ENCODE assay signal across 8 mouse cellular contexts in genomic region chrX:100776494-100776893, GRCm38 (mm10). TPM values are rescaled to one million over a fixed set of nuclear protein-coding genes. Genes with fewer than 3 reads are reported as not detected.
DNase-seq lines count a peak whose midpoint lies in the region; ATAC-seq lines count a peak whose summit lies in the region.

No protein-coding gene starts in this region.

- peak overlapping the region; percentile 58 for H3K4me2 ChIP-seq in forebrain, embryonic 12.5 days
- H3K4me2 ChIP-seq in hindbrain, embryonic 13.5 days = peak overlapping the region; percentile 54
- H3K4me2 ChIP-seq in stomach, embryonic 14.5 days (replicated peaks; ENCODE audit: low read depth, low read length) = peak overlapping the region; percentile 45

- peak overlapping the region; percentile 91 for H3K27ac ChIP-seq in forebrain, embryonic 12.5 days
- H3K27ac ChIP-seq in hindbrain, embryonic 13.5 days = peak overlapping the region; percentile 83
- H3K27ac ChIP-seq in limb, embryonic 10.5 days = peak overlapping the region; percentile 95
- H3K27ac ChIP-seq in stomach, embryonic 14.5 days (ENCODE audit: low read length) = peak overlapping the region; percentile 84; the same call in 1 of the 2 replicates

- H3K9me3 ChIP-seq in forebrain, embryonic 12.5 days = no peaks in the 10 kb centered on the region
- H3K9me3 ChIP-seq in hindbrain, embryonic 13.5 days = no peaks in the 10 kb centered on the region
- H3K9me3 ChIP-seq in limb, embryonic 10.5 days (replicated peaks) = no peaks in the 10 kb centered on the region
- H3K9me3 ChIP-seq in stomach, embryonic 14.5 days (ENCODE audit: control insufficient read depth, low read depth, low read length) = no peaks in the 10 kb centered on the region

- no peaks in the 10 kb centered on the region for H3K36me3 ChIP-seq in forebrain, embryonic 12.5 days (replicated peaks)
- no peaks in the 10 kb centered on the region; the same call in 1 of the 2 replicates for H3K36me3 ChIP-seq in hindbrain, embryonic 13.5 days
- H3K36me3 ChIP-seq in limb, embryonic 10.5 days = peaks cover 3% of the 10 kb centered on the region; the same call in 1 of the 2 replicates
- no peaks in the 10 kb centered on the region for H3K36me3 ChIP-seq in stomach, embryonic 14.5 days (ENCODE audit: control insufficient read depth, insufficient read depth, low read length)

- WGBS in forebrain, embryonic 12.5 days = 15% methylated on average over 9 of the region's 9 CpGs
- 24% methylated on average over 9 of the region's 9 CpGs for WGBS in hindbrain, embryonic 13.5 days
- 14% methylated on average over 9 of the region's 9 CpGs for WGBS in limb, embryonic 10.5 days
- WGBS in stomach, embryonic 14.5 days = 19% methylated on average over 9 of the region's 9 CpGs

- H3K4me3 ChIP-seq in forebrain, embryonic 12.5 days (replicated peaks) = peak overlapping the region; percentile 57
- peak overlapping the region; percentile 44 for H3K4me3 ChIP-seq in hindbrain, embryonic 13.5 days
- peak overlapping the region; percentile 68 for H3K4me3 ChIP-seq in limb, embryonic 10.5 days
- H3K4me3 ChIP-seq in stomach, embryonic 14.5 days (ENCODE audit: low read depth, low read length) = peak overlapping the region; percentile 50

- no peak overlapping the region for H3K9ac ChIP-seq in forebrain, embryonic 12.5 days
- H3K9ac ChIP-seq in hindbrain, embryonic 13.5 days = no peak overlapping the region
- no peak overlapping the region; the same call in 1 of the 2 replicates for H3K9ac ChIP-seq in stomach, embryonic 14.5 days (replicated peaks; ENCODE audit: low read depth, low read length)

- H3K27me3 ChIP-seq in forebrain, embryonic 12.5 days = no peaks in the 10 kb centered on the region
- no peaks in the 10 kb centered on the region for H3K27me3 ChIP-seq in hindbrain, embryonic 13.5 days
- peaks cover 89% of the 10 kb centered on the region for H3K27me3 ChIP-seq in limb, embryonic 10.5 days (ENCODE audit: low read depth, poor library complexity, severe bottlenecking)
- H3K27me3 ChIP-seq in stomach, embryonic 14.5 days (ENCODE audit: control insufficient read depth, insufficient read depth, low read length) = no peaks in the 10 kb centered on the region

- peak; percentile 69 for DNase-seq in layer of hippocampus, adult 11-12 months (ENCODE audit: low spot score)
- no peak for DNase-seq in layer of hippocampus, adult 9-11 months
- DNase-seq in c-Kit-positive CD71-positive TER-119-positive erythroid progenitor cells, embryonic 14.5 days (ENCODE audit: low spot score) = peak; percentile 33
- DNase-seq in limb, embryonic 10.5 days (ENCODE audit: low spot score) = peak; percentile 55
- DNase-seq in mesoderm, embryonic 11.5 days (ENCODE audit: low read depth, low spot score) = peak; percentile 78

- peak; percentile 55 for ATAC-seq in forebrain, embryonic 12.5 days (ENCODE audit: low FRiP score)
- ATAC-seq in hindbrain, embryonic 13.5 days (ENCODE audit: low FRiP score) = peak; percentile 65
- peak; percentile 16; the same call in 1 of the 2 replicates for ATAC-seq in stomach, embryonic 14.5 days (ENCODE audit: insufficient number of reproducible peaks, insufficient read depth, low FRiP score, low read depth)

- H3K4me1 ChIP-seq in forebrain, embryonic 12.5 days = peaks cover 26% of the 10 kb centered on the region
- peaks cover 27% of the 10 kb centered on the region for H3K4me1 ChIP-seq in hindbrain, embryonic 13.5 days (replicated peaks)
- H3K4me1 ChIP-seq in limb, embryonic 10.5 days = peaks cover 15% of the 10 kb centered on the region; the same call in 1 of the 2 replicates
- 0 out of 2 replicates have a peak, but pooled peaks cover 2% of the 10 kb centered on the region for H3K4me1 ChIP-seq in stomach, embryonic 14.5 days (ENCODE audit: control insufficient read depth, insufficient read depth, low read length)

RNA-seq across cellular contexts. Expression of gene Dlg3, which starts 9.0 kb away (rescaled TPM):
- 19.0 and 24.5 TPM in 2 replicates for polyA plus RNA-seq in forebrain, embryonic 12.5 days (2016; fragmentation: Nextera tagmentation; extraction: Ambion mirVana)
- polyA plus RNA-seq in hindbrain, embryonic 13.5 days (2015; fragmentation: Nextera tagmentation; extraction: Ambion mirVana) = 8.6 and 9.6 TPM in 2 replicates
- polyA plus RNA-seq in limb, embryonic 10.5 days (2016; fragmentation: Nextera tagmentation; extraction: Ambion mirVana) = 15.7 and 17.4 TPM in 2 replicates
- 9.6 and 14.5 TPM in 2 replicates for polyA plus RNA-seq in stomach, embryonic 14.5 days (2014; fragmentation: Nextera tagmentation; extraction: Ambion mirVana)

RNA-seq across cellular contexts. Expression of gene Gdpd2, which starts 46.8 kb away (rescaled TPM):
- 8.8 and 9.5 TPM in 2 replicates for polyA plus RNA-seq in forebrain, embryonic 12.5 days (2016; fragmentation: Nextera tagmentation; extraction: Ambion mirVana)
- polyA plus RNA-seq in hindbrain, embryonic 13.5 days (2015; fragmentation: Nextera tagmentation; extraction: Ambion mirVana) = 31.3 and 32.8 TPM in 2 replicates
- 1.4 and 1.5 TPM in 2 replicates for polyA plus RNA-seq in limb, embryonic 10.5 days (2016; fragmentation: Nextera tagmentation; extraction: Ambion mirVana)
- 2.3 and 2.9 TPM in 2 replicates for polyA plus RNA-seq in stomach, embryonic 14.5 days (2014; fragmentation: Nextera tagmentation; extraction: Ambion mirVana)
